ENCODE assay signal across 12 mouse cellular contexts in the genomic region with DNA sequence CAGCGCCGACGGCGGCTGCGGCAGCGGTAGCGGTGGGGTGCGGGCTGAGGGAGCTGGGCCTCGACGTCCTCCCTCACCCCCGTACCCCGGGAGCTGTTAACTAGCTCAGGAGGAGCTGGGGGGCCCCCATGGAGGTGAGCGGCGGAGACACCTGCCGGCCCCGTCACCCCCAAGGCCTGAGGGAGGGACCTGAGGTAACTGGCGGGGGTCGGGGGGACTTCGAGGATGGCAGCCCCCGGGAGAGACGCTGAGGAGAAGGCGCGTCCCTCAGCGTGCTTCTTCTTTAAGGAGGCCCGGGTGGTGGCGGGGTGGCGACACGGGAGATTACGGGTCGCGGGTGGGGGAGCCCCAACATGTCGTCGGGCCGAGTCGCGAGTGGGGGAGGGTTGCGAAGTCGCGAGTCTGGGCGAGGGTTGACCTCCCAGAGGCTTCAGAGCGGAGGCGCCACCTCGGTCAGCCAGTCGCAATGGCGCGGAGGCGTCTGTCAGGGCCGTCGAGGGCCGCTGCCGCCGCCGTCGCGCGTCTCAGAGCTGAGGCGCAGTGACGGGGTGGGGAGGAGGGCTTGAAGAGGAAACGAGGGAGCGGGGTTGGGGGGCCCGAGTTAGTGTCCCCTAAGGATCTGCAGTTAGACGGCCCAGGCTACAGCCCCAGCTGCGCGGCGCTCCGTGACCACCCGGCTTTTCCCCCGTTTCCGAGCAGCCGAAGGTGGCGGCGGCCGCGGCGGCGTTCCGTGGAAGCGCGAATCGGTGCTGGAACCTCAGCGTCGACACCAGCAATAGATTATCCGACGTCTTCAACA. TPM values are rescaled to one million over a fixed set of nuclear protein-coding genes. Genes with fewer than 3 reads are reported as not detected.
DNase-seq lines count a peak whose midpoint lies in the region; ATAC-seq and TF ChIP-seq lines count a peak whose summit lies in the region.
"Had no signal": no experiment of that assay in that cellular context is flagged by ENCODE, and none has a peak within 500 bp of the region (broad histone marks: within the 10 kb centered on the region; RNA-seq: fewer than 3 reads in every experiment).

No protein-coding gene starts in this region.

- peaks cover 18% of the 10 kb centered on the region for H3K27me3 ChIP-seq in kidney, embryonic 14.5 days (ENCODE audit: control insufficient read depth, insufficient read depth, low read length)
- peaks cover 26% of the 10 kb centered on the region for H3K27me3 ChIP-seq in embryonic facial prominence, embryonic 12.5 days
- H3K27me3 ChIP-seq in limb, embryonic 15.5 days = peaks cover 22% of the 10 kb centered on the region

- peak; percentile 24; the same call in 1 of the 2 replicates for ATAC-seq in kidney, embryonic 14.5 days (ENCODE audit: low FRiP score, low TSS enrichment)
- ATAC-seq in embryonic facial prominence, embryonic 12.5 days (ENCODE audit: insufficient number of reproducible peaks, insufficient read depth, low FRiP score, low TSS enrichment) = no peak
- no peak for ATAC-seq in limb, embryonic 15.5 days (ENCODE audit: insufficient number of reproducible peaks, low FRiP score, low TSS enrichment, low read depth)
- ATAC-seq in activated CD4-positive, CD25-positive, alpha-beta regulatory T cell, adult 4 months = no peak

- H3K9me3 ChIP-seq in kidney, embryonic 14.5 days (ENCODE audit: control insufficient read depth, low read length) = peaks cover 13% of the 10 kb centered on the region
- no peaks in the 10 kb centered on the region for H3K9me3 ChIP-seq in ES-E14 (ENCODE audit: control insufficient read depth, insufficient read depth, low read depth, low read length)
- peaks cover 14% of the 10 kb centered on the region for H3K9me3 ChIP-seq in embryonic facial prominence, embryonic 12.5 days
- H3K9me3 ChIP-seq in limb, embryonic 15.5 days = no peaks in the 10 kb centered on the region; the same call in 1 of the 2 replicates

- H3K36me3 ChIP-seq in kidney, embryonic 14.5 days (ENCODE audit: control insufficient read depth, insufficient read depth, low read length) = no peaks in the 10 kb centered on the region
- H3K36me3 ChIP-seq in ES-E14 (ENCODE audit: control insufficient read depth, insufficient read depth, low read length, poor library complexity, severe bottlenecking) = no peaks in the 10 kb centered on the region
- no peaks in the 10 kb centered on the region for H3K36me3 ChIP-seq in embryonic facial prominence, embryonic 12.5 days
- H3K36me3 ChIP-seq in limb, embryonic 15.5 days = no peaks in the 10 kb centered on the region

- H3K27ac ChIP-seq in kidney, embryonic 14.5 days (ENCODE audit: low read depth, low read length) = no peak overlapping the region
- no peak overlapping the region for H3K27ac ChIP-seq in ES-E14 (ENCODE audit: insufficient read depth, low read depth, low read length, poor library complexity, severe bottlenecking)
- H3K27ac ChIP-seq in embryonic facial prominence, embryonic 12.5 days = no peak overlapping the region
- H3K27ac ChIP-seq in limb, embryonic 15.5 days = no peak overlapping the region

- 0 out of 2 replicates have a peak overlapping the region, but pooled peaks have one; percentile 15 for H3K4me2 ChIP-seq in kidney, embryonic 14.5 days (replicated peaks; ENCODE audit: low read depth, low read length)
- H3K4me2 ChIP-seq in embryonic facial prominence, embryonic 12.5 days (replicated peaks) = peak overlapping the region; percentile 13; the same call in 1 of the 2 replicates
- 0 out of 2 replicates have a peak overlapping the region, but pooled peaks have one; percentile 29 for H3K4me2 ChIP-seq in limb, embryonic 15.5 days

- no peak for DNase-seq in kidney, postnatal 4 days
- peak; percentile 12 for DNase-seq in ES-E14 (ENCODE audit: low read depth, low spot score)
- DNase-seq in cerebellum, adult 9-11 months = no peak
- DNase-seq: thymus, adult 2 months had no signal

- no peak overlapping the region for H3K9ac ChIP-seq in kidney, embryonic 14.5 days (ENCODE audit: low read depth, low read length)
- peak overlapping the region; percentile 54 for H3K9ac ChIP-seq in ES-E14 (ENCODE audit: insufficient read depth, low read depth, low read length, poor library complexity, severe bottlenecking)
- H3K9ac ChIP-seq in embryonic facial prominence, embryonic 12.5 days = no peak overlapping the region
- no peak overlapping the region for H3K9ac ChIP-seq in limb, embryonic 15.5 days

- peak overlapping the region; percentile 14; the same call in 1 of the 2 replicates for H3K4me3 ChIP-seq in kidney, embryonic 14.5 days (ENCODE audit: low read length)
- H3K4me3 ChIP-seq in ES-E14 (ENCODE audit: insufficient read depth in 1 of 2, low read depth in 1 of 2, low read length in 2 of 2, poor library complexity in 1 of 2, severe bottlenecking in 1 of 2) = peak overlapping the region; percentile 54 to 61
- H3K4me3 ChIP-seq in embryonic facial prominence, embryonic 12.5 days = peak overlapping the region; percentile 15
- H3K4me3 ChIP-seq in limb, embryonic 15.5 days = peak overlapping the region; percentile 25

- no peaks in the 10 kb centered on the region for H3K4me1 ChIP-seq in kidney, embryonic 14.5 days (ENCODE audit: control insufficient read depth, insufficient read depth, low read length)
- H3K4me1 ChIP-seq in ES-E14 (ENCODE audit: control insufficient read depth in 2 of 2, insufficient read depth in 2 of 2, low read length in 2 of 2, poor library complexity in 1 of 2) = peaks cover 0 to 2% of the 10 kb centered on the region in 2 experiments; a peak in 1 of 4 replicates
- H3K4me1 ChIP-seq in embryonic facial prominence, embryonic 12.5 days = no peaks in the 10 kb centered on the region
- H3K4me1 ChIP-seq in limb, embryonic 15.5 days = peaks cover 8% of the 10 kb centered on the region; the same call in 1 of the 2 replicates

- 46% methylated on average over 84 of the region's 84 CpGs for WGBS in kidney, embryonic 14.5 days
- 48% methylated on average over 84 of the region's 84 CpGs for WGBS in embryonic facial prominence, embryonic 12.5 days
- WGBS in limb, embryonic 15.5 days = 49% methylated on average over 80 of the region's 84 CpGs

- in situ Hi-C loops in ES-E14 (cut with MboI; ENCODE audit: low sequenced_read_pairs in 2 of 2, unreplicated experiment in 2 of 2) = no loop called here

TF ChIP-seq in ES-E14, 5 proteins besides CTCF, POLR2A, EP300 and RAD21:
- TF ChIP-seq CHD2 (IDR thresholded peaks at IDR 0.05; ENCODE audit: low read depth, low read length) (no peak), ZC3H11A (IDR thresholded peaks at IDR 0.05; ENCODE audit: borderline replicate concordance, low read depth, low read length) (no peak)

RNA-seq across cellular contexts. Expression of a gene that starts 2.3 kb away (rescaled TPM):
- 0.40 and 1.4 TPM in 2 replicates for polyA plus RNA-seq in kidney, embryonic 14.5 days (2014; fragmentation: Nextera tagmentation; extraction: Ambion mirVana)
- total RNA-seq in ES-E14 (2012; rRNA removed) = 9.0 and 9.8 TPM in 2 replicates
- 0.65 and 1.3 TPM in 2 replicates for polyA plus RNA-seq in embryonic facial prominence, embryonic 12.5 days (2016; fragmentation: Nextera tagmentation; extraction: Ambion mirVana)
- 0.81 and 0.90 TPM in 2 replicates for polyA plus RNA-seq in limb, embryonic 15.5 days (2015; fragmentation: Nextera tagmentation; extraction: Ambion mirVana)
- not detected for polyA plus RNA-seq in activated CD4-positive, CD25-positive, alpha-beta regulatory T cell, adult 4 months (2017; shearing (Covaris generic))
- total RNA-seq: layer of hippocampus, postnatal 25 days; megakaryocyte, adult 5-6 weeks had no signal
- polyA plus RNA-seq: cortical plate, adult 2 months; gonadal fat pad, adult 2 months; thymus, adult 2 months had no signal

RNA-seq across cellular contexts. Expression of a gene that starts 31.7 kb away (rescaled TPM):
- 52.7 and 55.4 TPM in 2 replicates for polyA plus RNA-seq in kidney, embryonic 14.5 days (2014; fragmentation: Nextera tagmentation; extraction: Ambion mirVana)
- 40.5 and 53.7 TPM in 2 replicates for total RNA-seq in ES-E14 (2012; rRNA removed)
- polyA plus RNA-seq in embryonic facial prominence, embryonic 12.5 days (2016; fragmentation: Nextera tagmentation; extraction: Ambion mirVana) = 49.3 and 52.1 TPM in 2 replicates
- polyA plus RNA-seq in limb, embryonic 15.5 days (2015; fragmentation: Nextera tagmentation; extraction: Ambion mirVana) = 40.7 and 46.7 TPM in 2 replicates
- 10 to 100 TPM; 36.5 to 37.9 TPM for polyA plus RNA-seq in activated CD4-positive, CD25-positive, alpha-beta regulatory T cell, adult 4 months (2017; shearing (Covaris generic))
